Mouse (Mus musculus): ENCODE measurements at regions not wholly inside any gene's neighbourhood (a gene's known extent, or its start where the extent isn't known, plus 50 kb on each side); places are given as distances from the start of the nearest gene placed in this dataset.

- TF ChIP-seq ZC3H11A (IDR thresholded peaks at IDR 0.05; ENCODE audit: borderline replicate concordance, low read depth, low read length), result no peak
- no peak for TF ChIP-seq CHD2 (IDR thresholded peaks at IDR 0.05; ENCODE audit: low read depth, low read length)
These were observed 239.3 kb upstream of the C030005K15Rik start for GRCm38 (mm10) chr10:97965881-97966280.
